Mouse (Mus musculus) heart, postnatal 0 days (tissue): ENCODE measurements around the gene Fam83g.

Experiments
- CTCF ChIP-seq: IDR thresholded peaks from 2 replicates; pipeline ENCODE4 v1.5.1; 2016; ENCODE audit warnings: antibody characterized with exemption, control low read depth, low read depth
- EP300 ChIP-seq: IDR thresholded peaks from 2 replicates; pipeline ENCODE4 v1.6.1; 2016; ENCODE audit warnings: antibody characterized with exemption, low read depth

DNA sequence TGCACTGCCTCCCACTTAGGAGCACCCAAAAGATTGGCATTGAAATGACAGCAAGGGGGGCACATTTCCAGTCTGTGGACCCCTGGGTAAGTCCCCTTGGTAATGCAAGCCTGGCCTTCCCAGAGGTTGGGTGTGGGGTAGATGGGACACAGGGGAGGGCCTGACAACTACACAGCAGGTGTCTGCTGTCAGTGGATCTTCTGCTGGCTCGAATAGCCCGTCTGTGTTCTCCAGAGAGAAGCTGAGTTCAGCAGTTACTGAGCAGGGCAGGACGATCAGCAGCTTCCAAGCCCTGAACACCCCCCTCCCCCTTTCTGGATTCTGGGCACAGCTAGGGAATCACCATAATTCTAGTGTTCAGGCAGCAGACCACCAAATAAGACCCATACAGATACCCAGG lies 35.5 kb downstream of the Fam83g start:
- TF ChIP-seq CTCF (no peak), EP300 (no peak)
